Mouse (Mus musculus) MEL (cell line): ENCODE data around the gene Dmac2. TPM values are rescaled to one million over a fixed set of nuclear protein-coding genes. Genes with fewer than 3 reads are reported as not detected.

ENCODE experiments used
- DNase-seq: peaks from one replicate; pipeline ENCODE4 v3.0.0; 2011; ENCODE audit warnings: low read depth, low spot score
- H3K27ac ChIP-seq: 2 replicates; pipeline ENCODE4 v1.5.1; 2012; ENCODE audit warnings: low read depth, mild to moderate bottlenecking, control low read depth, low read length, moderate library complexity; ENCODE audit not compliant: control insufficient read depth
- H3K27me3 ChIP-seq, 2 experiments: fragments of 150-350 bp in 1 of 2; sonication (generic) in 1 of 2; 2 replicates each; pipeline ENCODE4 v1.6.1; 2012; ENCODE audit warnings: low read length in 2 of 2, mild to moderate bottlenecking in 2 of 2, improper control_type of control experiment in 1 of 2, moderate library complexity in 1 of 2; ENCODE audit not compliant: insufficient read depth in 2 of 2, control insufficient read depth in 1 of 2
- H3K36me3 ChIP-seq, 2 experiments: 2 replicates each; pipeline ENCODE4 v1.6.1; 2012 to 2014; ENCODE audit warnings: low read length in 2 of 2, improper control_type of control experiment in 1 of 2, inconsistent platforms in 1 of 2, mild to moderate bottlenecking in 1 of 2; ENCODE audit not compliant: insufficient read depth in 2 of 2, control insufficient read depth in 1 of 2
- H3K4me1 ChIP-seq, 2 experiments: fragments of 150-350 bp in 1 of 2; sonication (generic) in 1 of 2; 2 replicates each; pipeline ENCODE4 v1.6.1; 2012; ENCODE audit warnings: low read length in 2 of 2, improper control_type of control experiment in 1 of 2, mild to moderate bottlenecking in 1 of 2; ENCODE audit not compliant: insufficient read depth in 2 of 2, control insufficient read depth in 1 of 2
- H3K4me3 ChIP-seq, 2 experiments: fragments of 150-350 bp in 1 of 2; sonication (generic) in 1 of 2; 2 replicates each; pipeline ENCODE4 v1.5.1; 2012; ENCODE audit warnings: low read depth in 2 of 2, low read length in 2 of 2, mild to moderate bottlenecking in 2 of 2, moderate library complexity in 2 of 2, control low read depth in 1 of 2, improper control_type of control experiment in 1 of 2; ENCODE audit not compliant: control insufficient read depth in 1 of 2, insufficient read depth in 1 of 2
- H3K79me2 ChIP-seq: 2 replicates; pipeline ENCODE4 v1.6.1; 2012; ENCODE audit warnings: mild to moderate bottlenecking, low read length, moderate library complexity; ENCODE audit not compliant: control insufficient read depth, poor library complexity, insufficient read depth
- H3K9ac ChIP-seq: 2 replicates; pipeline ENCODE4 v1.6.1; 2012; ENCODE audit warnings: low read depth, mild to moderate bottlenecking, control low read depth, low read length, moderate library complexity; ENCODE audit not compliant: control insufficient read depth, poor library complexity, severe bottlenecking
- H3K9me3 ChIP-seq: fragments of 150-350 bp; sonication (generic); replicated peaks from 2 replicates; pipeline ENCODE4 v1.6.1; 2012; ENCODE audit warnings: mild to moderate bottlenecking, low read length, improper control_type of control experiment, moderate library complexity; ENCODE audit not compliant: insufficient read depth
- BHLHE40 ChIP-seq: IDR thresholded peaks from 2 replicates; pipeline ENCODE4 v1.6.1; 2012; ENCODE audit warnings: low read depth, mild to moderate bottlenecking, inconsistent platforms, low read length, improper control_type of control experiment, borderline replicate concordance
- CHD1 ChIP-seq: IDR thresholded peaks from 2 replicates; pipeline ENCODE4 v1.6.1; 2012; ENCODE audit warnings: low read depth, mild to moderate bottlenecking, inconsistent platforms, low read length, improper control_type of control experiment
- CHD2 ChIP-seq: IDR thresholded peaks from 2 replicates; pipeline ENCODE4 v1.6.1; 2011; ENCODE audit warnings: low read length, improper control_type of control experiment
- CTCF ChIP-seq, 3 experiments: IDR thresholded peaks in 2 of 3; conservative IDR thresholded peaks in 1 of 3; 2 replicates each; pipeline ENCODE4 v1.5.1; 2011 to 2012; ENCODE audit warnings: low read length in 3 of 3, low read depth in 2 of 3, mild to moderate bottlenecking in 2 of 3, improper control_type of control experiment in 1 of 3, inconsistent platforms in 1 of 3, mixed read lengths in 1 of 3, moderate library complexity in 1 of 3; ENCODE audit not compliant: control insufficient read depth in 1 of 3, insufficient read depth in 1 of 3, poor library complexity in 1 of 3, severe bottlenecking in 1 of 3
- E2F4 ChIP-seq: IDR thresholded peaks from 2 replicates; pipeline ENCODE4 v1.6.1; 2011; ENCODE audit warnings: low read depth, low read length, improper control_type of control experiment, borderline replicate concordance
- ELF1 ChIP-seq: IDR thresholded peaks from 2 replicates; pipeline ENCODE4 v1.6.1; 2014; ENCODE audit warnings: low read depth, mild to moderate bottlenecking, inconsistent platforms, low read length, improper control_type of control experiment, moderate library complexity
- GABPA ChIP-seq: IDR thresholded peaks from 2 replicates; pipeline ENCODE4 v1.6.1; 2012; ENCODE audit warnings: low read depth, mild to moderate bottlenecking, inconsistent platforms, low read length, improper control_type of control experiment, moderate library complexity
- GATA1 ChIP-seq: IDR thresholded peaks from 2 replicates; pipeline ENCODE4 v1.6.1; 2011; ENCODE audit warnings: low read depth, low read length, improper control_type of control experiment
- KAT2A ChIP-seq: conservative IDR thresholded peaks from 2 replicates; pipeline ENCODE4 v1.6.1; 2012; ENCODE audit warnings: low read depth, low read length, improper control_type of control experiment, inconsistent platforms
- MAFK ChIP-seq: IDR thresholded peaks from 2 replicates; pipeline ENCODE4 v1.6.1; 2011; ENCODE audit warnings: low read depth, mild to moderate bottlenecking, low read length, improper control_type of control experiment, borderline replicate concordance
- MAZ ChIP-seq: IDR thresholded peaks from 2 replicates; pipeline ENCODE4 v1.6.1; 2012; ENCODE audit warnings: low read depth, mild to moderate bottlenecking, inconsistent platforms, low read length, improper control_type of control experiment
- MEF2A ChIP-seq: IDR thresholded peaks from 2 replicates; pipeline ENCODE4 v1.6.1; 2014; ENCODE audit warnings: low read depth, mild to moderate bottlenecking, inconsistent platforms, low read length, improper control_type of control experiment; ENCODE audit not compliant: poor library complexity, insufficient replicate concordance, severe bottlenecking; ENCODE audit errors: extremely low read depth
- MXI1 ChIP-seq: IDR thresholded peaks from 2 replicates; pipeline ENCODE4 v1.6.1; 2011; ENCODE audit warnings: mild to moderate bottlenecking, low read depth, low read length, improper control_type of control experiment
- MYC ChIP-seq: IDR thresholded peaks from 2 replicates; pipeline ENCODE4 v1.6.1; 2011; ENCODE audit warnings: low read depth, mild to moderate bottlenecking, low read length, improper control_type of control experiment, moderate library complexity
- NELFE ChIP-seq: IDR thresholded peaks from 2 replicates; pipeline ENCODE4 v1.6.1; 2011; ENCODE audit warnings: low read depth, low read length, improper control_type of control experiment
- NRF1 ChIP-seq: IDR thresholded peaks from 2 replicates; pipeline ENCODE4 v1.6.1; 2014; ENCODE audit warnings: low read depth, mild to moderate bottlenecking, inconsistent platforms, low read length, improper control_type of control experiment, moderate library complexity; ENCODE audit not compliant: poor library complexity, insufficient read depth, severe bottlenecking
- RAD21 ChIP-seq: IDR thresholded peaks from 2 replicates; pipeline ENCODE4 v1.6.1; 2011; ENCODE audit warnings: mild to moderate bottlenecking, low read depth, low read length, improper control_type of control experiment
- RCOR1 ChIP-seq: IDR thresholded peaks from 2 replicates; pipeline ENCODE4 v1.6.1; 2012; ENCODE audit warnings: low read depth, mild to moderate bottlenecking, inconsistent platforms, low read length, improper control_type of control experiment
- SMC3 ChIP-seq: IDR thresholded peaks from 2 replicates; pipeline ENCODE4 v1.6.1; 2011; ENCODE audit warnings: low read depth, low read length, improper control_type of control experiment
- TAL1 ChIP-seq: IDR thresholded peaks from 2 replicates; pipeline ENCODE4 v1.6.1; 2012; ENCODE audit warnings: mild to moderate bottlenecking, inconsistent platforms, low read length, moderate library complexity, mixed read lengths
- TBP ChIP-seq: IDR thresholded peaks from 2 replicates; pipeline ENCODE4 v1.8.0; 2011; ENCODE audit warnings: low read depth, low read length, improper control_type of control experiment
- TCF12 ChIP-seq: IDR thresholded peaks from 2 replicates; pipeline ENCODE4 v1.6.1; 2014; ENCODE audit warnings: low read depth, mild to moderate bottlenecking, inconsistent platforms, low read length, improper control_type of control experiment, moderate library complexity
- UBTF ChIP-seq: IDR thresholded peaks from 2 replicates; pipeline ENCODE4 v1.6.1; 2012; ENCODE audit warnings: low read depth, mild to moderate bottlenecking, inconsistent platforms, low read length, improper control_type of control experiment, moderate library complexity, borderline replicate concordance; ENCODE audit not compliant: insufficient read depth
- USF1 ChIP-seq: IDR thresholded peaks from 2 replicates; pipeline ENCODE4 v1.6.1; 2014; ENCODE audit warnings: low read depth, mild to moderate bottlenecking, inconsistent platforms, low read length, improper control_type of control experiment, moderate library complexity
- USF2 ChIP-seq, 2 experiments: IDR thresholded peaks; 2 replicates each; pipeline ENCODE4 v1.6.1; 2011 to 2012; ENCODE audit warnings: improper control_type of control experiment in 2 of 2, low read length in 2 of 2, borderline replicate concordance in 1 of 2, inconsistent platforms in 1 of 2, low read depth in 1 of 2, mild to moderate bottlenecking in 1 of 2; ENCODE audit not compliant: insufficient read depth in 1 of 2
- ZC3H11A ChIP-seq: IDR thresholded peaks from 2 replicates; pipeline ENCODE4 v1.6.1; 2012; ENCODE audit warnings: low read depth, mild to moderate bottlenecking, inconsistent platforms, low read length, improper control_type of control experiment
- ZKSCAN1 ChIP-seq: IDR thresholded peaks from 2 replicates; pipeline ENCODE4 v1.6.1; 2012; ENCODE audit warnings: low read depth, mild to moderate bottlenecking, inconsistent platforms, low read length, improper control_type of control experiment, moderate library complexity
- ZMIZ1 ChIP-seq: IDR thresholded peaks from 2 replicates; pipeline ENCODE4 v1.6.1; 2012; ENCODE audit warnings: low read depth, mild to moderate bottlenecking, inconsistent platforms, low read length, improper control_type of control experiment, moderate library complexity
- polyA plus RNA-seq, 2 experiments: library from polyadenylated mRNA; stranded (reverse) in 1 of 2; unstranded in 1 of 2; fragments of >175 nt in 1 of 2; fragments of >200 nt in 1 of 2; gene quantifications; 2 replicates each; pipeline versions ENCODE4 v1.2.1 to v1.2.4; 2012; ENCODE audit warnings: low replicate concordance in 2 of 2, low read depth in 1 of 2; ENCODE audit not compliant: insufficient read length in 2 of 2, insufficient read depth in 1 of 2, missing spikeins in 1 of 2
- total RNA-seq: library from RNA; depleted of rRNA; stranded (reverse); fragments of 300-350 nt; gene quantifications from 2 replicates; pipeline ENCODE4 v1.2.3, GENCODE M21; 2012

The Dmac2 gene
- total and polyA plus RNA-seq, 3 experiments = 14.8 to 32.8 TPM; not detected in 1

DNA sequence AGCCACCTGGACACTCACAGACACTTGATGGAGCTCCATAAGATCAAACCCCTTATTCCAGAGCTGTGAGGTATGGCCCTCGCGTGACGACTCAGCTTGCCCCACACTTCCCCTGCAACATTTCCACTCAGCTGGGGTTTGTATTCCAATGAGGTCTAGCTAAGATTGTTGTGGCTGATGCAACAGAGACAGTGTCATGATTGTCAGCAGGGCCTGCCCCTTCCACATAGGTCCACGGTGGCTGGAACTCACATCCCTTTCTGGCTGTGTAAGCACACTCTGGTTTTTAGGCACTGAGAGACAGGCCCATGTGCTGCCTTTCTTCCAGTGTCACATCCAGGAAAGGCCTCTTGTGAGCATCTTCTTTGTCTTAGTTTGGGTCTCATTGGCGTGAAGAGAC, 34.6 kb upstream of the Dmac2 start:
- Histone ChIP-seq H3K27me3 (no peaks in the 10 kb centered on the region), H3K4me1 (no peaks in the 10 kb centered on the region), H3K79me2 (no peaks in the 10 kb centered on the region), H3K27ac (no peak overlapping the region), H3K36me3 (no peaks in the 10 kb centered on the region), H3K9me3 (no peaks in the 10 kb centered on the region), H3K9ac (no peak overlapping the region), H3K4me3 (no peak overlapping the region)
- no peak for DNase-seq
- no peak for TF ChIP-seq BHLHE40
- TF ChIP-seq SMC3 = no peak
- TF ChIP-seq MAZ = no peak
- no peak for TF ChIP-seq CHD1
- TF ChIP-seq TAL1 = no peak
- TF ChIP-seq RCOR1 = no peak
- TF ChIP-seq KAT2A = no peak
- TF ChIP-seq TCF12 = no peak
- no peak for TF ChIP-seq NELFE
- no peak for TF ChIP-seq E2F4
- no peak for TF ChIP-seq ZKSCAN1
- TF ChIP-seq TBP = no peak
- TF ChIP-seq MEF2A = no peak
- no peak for TF ChIP-seq USF1
- no peak for TF ChIP-seq UBTF
- no peak for TF ChIP-seq ZMIZ1

- DNase-seq = no peak
Measured at GRCm38 (mm10) chr7:25585351-25586204, 33.6 kb upstream of the Dmac2 start.

More at GRCm38 (mm10) chr7:25585351-25586204, 33.6 kb upstream of the Dmac2 start:
- no peaks in the 10 kb centered on the region for H3K79me2 ChIP-seq
- no peaks in the 10 kb centered on the region for H3K4me1 ChIP-seq
- no peak overlapping the region for H3K27ac ChIP-seq
- H3K9ac ChIP-seq = no peak overlapping the region
- H3K9me3 ChIP-seq = no peaks in the 10 kb centered on the region
- TF ChIP-seq KAT2A (no peak), GATA1 (no peak), MAZ (no peak), GABPA (no peak), CTCF (IDR thresholded peaks at IDR 0.05 in 2 of 3, conservative IDR thresholded peaks at IDR 0.05 in 1 of 3; ENCODE audit: control insufficient read depth in 1 of 3, insufficient read depth in 1 of 3, low read depth in 2 of 3, low read length in 3 of 3, poor library complexity in 1 of 3, severe bottlenecking in 1 of 3) (no peak), ZKSCAN1 (no peak), TAL1 (no peak), E2F4 (no peak), TCF12 (no peak), MYC (no peak), RAD21 (no peak), CHD1 (no peak), NRF1 (no peak), MXI1 (no peak), MAFK (no peak), SMC3 (no peak), USF2 (IDR thresholded peaks at IDR 0.05; ENCODE audit: borderline replicate concordance in 1 of 2, insufficient read depth in 1 of 2, low read depth in 1 of 2, low read length in 2 of 2) (no peak), ZC3H11A (no peak), CHD2 (no peak), ELF1 (no peak)
- no peaks in the 10 kb centered on the region for H3K27me3 ChIP-seq
- no peak overlapping the region for H3K4me3 ChIP-seq
- H3K36me3 ChIP-seq = no peaks in the 10 kb centered on the region
